Mouse (Mus musculus) lung, adult 2 months (tissue): Measurements from ENCODE around the gene Dph2.

Source experiments
- CTCF ChIP-seq: fragments of 200-500 bp; IDR thresholded peaks from 2 replicates; pipeline ENCODE4 v1.5.1; 2011; ENCODE audit warnings: mild to moderate bottlenecking, low read length, control low read depth; ENCODE audit not compliant: insufficient read depth
- POLR2A ChIP-seq: fragments of 200-500 bp; IDR thresholded peaks from 2 replicates; pipeline ENCODE4 v1.6.1; 2011; ENCODE audit warnings: low read depth, mild to moderate bottlenecking, control low read depth, low read length, borderline replicate concordance; ENCODE audit errors: extremely low read depth

DNA sequence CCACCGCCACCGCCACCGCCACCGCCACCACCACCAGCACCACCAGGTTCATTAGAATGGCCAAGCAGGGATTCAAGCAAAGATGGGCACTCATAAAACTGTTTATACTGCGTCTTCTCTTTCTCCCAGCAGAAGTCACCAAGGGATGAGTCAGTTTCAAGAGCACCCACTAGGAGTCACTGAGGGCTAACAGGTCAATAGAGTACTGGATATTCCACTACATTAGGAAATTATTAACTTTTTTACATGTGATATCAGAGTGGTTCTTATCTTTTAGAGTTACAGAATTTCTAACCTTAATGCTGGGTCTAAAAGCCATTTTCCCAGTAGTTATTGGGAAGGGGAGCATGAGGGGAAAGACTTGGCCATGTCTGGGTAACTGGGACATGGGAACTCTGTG, 45.1 kb upstream of the Dph2 start:
- TF ChIP-seq CTCF: no peak
- TF ChIP-seq POLR2A: no peak
